Mouse (Mus musculus) cerebellum, adult 18-20 months (tissue): ENCODE data around the gene Mypop.

Experiments used
- DNase-seq, 2 experiments: peaks; one replicate each; pipeline ENCODE4 v3.0.0; 2021

Mypop gene

GRCm38 (mm10) chr7:19022189-19022958, 31.3 kb downstream of the Mypop start:
- peak in 1 of 2 experiments; percentile 39 for DNase-seq

GRCm38 (mm10) chr7:19023357-19023814, 32.3 kb downstream of the Mypop start, which contains the start of gene Foxa3:
TSS of gene Foxa3 (minus strand) at chr7:19023538.
- DNase-seq: peak; percentile 39 to 58

GRCm38 (mm10) chr7:19024096-19024506, 33.1 kb downstream of the Mypop start, which contains the start of gene Sympk:
TSS of gene Sympk (plus strand) at chr7:19024377.
- peak; percentile 95 to 97 for DNase-seq

- DNase-seq: peak in 1 of 2 experiments; percentile 43
These were observed 33.7 kb downstream of the Mypop start for GRCm38 (mm10) chr7:19024581-19025255.

GRCm38 (mm10) chr7:19028067-19028466, 37.0 kb downstream of the Mypop start:
- no peak for DNase-seq

- peak; percentile 44 to 65 for DNase-seq
These were observed 38.1 kb downstream of the Mypop start for GRCm38 (mm10) chr7:19029084-19029653.

GRCm38 (mm10) chr7:19031641-19032040, 40.6 kb downstream of the Mypop start:
- DNase-seq: no peak

GRCm38 (mm10) chr7:19044616-19045015, 53.6 kb downstream of the Mypop start:
- DNase-seq: no peak

GRCm38 (mm10) chr7:19046286-19047069, 55.4 kb downstream of the Mypop start:
- DNase-seq: peak; percentile 73 to 83

- DNase-seq: no peak
These were observed 57.0 kb downstream of the Mypop start for GRCm38 (mm10) chr7:19048006-19048527.

GRCm38 (mm10) chr7:19049252-19049651, 58.2 kb downstream of the Mypop start:
- DNase-seq: no peak

- no peak for DNase-seq
These were observed 59.1 kb downstream of the Mypop start for GRCm38 (mm10) chr7:19050172-19050571.

- DNase-seq: no peak
These were observed 60.1 kb downstream of the Mypop start for GRCm38 (mm10) chr7:19051161-19051560.
